Mouse (Mus musculus) hematopoietic stem cell, adult 5-6 weeks (primary cell): ENCODE measurements at regions not wholly inside any gene's neighbourhood (a gene's known extent, or its start where the extent isn't known, plus 50 kb on each side); places are given as distances from the start of the nearest gene placed in this dataset.

Source experiments
- ATAC-seq, 2 experiments: fragments of 125-278 bp in 1 of 2; replicated peaks in 1 of 2; 2 replicates each; pipeline ENCODE4 v1.8.0; 2016 to 2017; ENCODE audit warnings: inconsistent platforms in 2 of 2, mild to moderate bottlenecking in 2 of 2, moderate number of reproducible peaks in 2 of 2, low read depth in 1 of 2, moderate TSS enrichment in 1 of 2; ENCODE audit not compliant: low FRiP score in 2 of 2, poor library complexity in 2 of 2, severe bottlenecking in 2 of 2, insufficient read depth in 1 of 2, low TSS enrichment in 1 of 2

DNA sequence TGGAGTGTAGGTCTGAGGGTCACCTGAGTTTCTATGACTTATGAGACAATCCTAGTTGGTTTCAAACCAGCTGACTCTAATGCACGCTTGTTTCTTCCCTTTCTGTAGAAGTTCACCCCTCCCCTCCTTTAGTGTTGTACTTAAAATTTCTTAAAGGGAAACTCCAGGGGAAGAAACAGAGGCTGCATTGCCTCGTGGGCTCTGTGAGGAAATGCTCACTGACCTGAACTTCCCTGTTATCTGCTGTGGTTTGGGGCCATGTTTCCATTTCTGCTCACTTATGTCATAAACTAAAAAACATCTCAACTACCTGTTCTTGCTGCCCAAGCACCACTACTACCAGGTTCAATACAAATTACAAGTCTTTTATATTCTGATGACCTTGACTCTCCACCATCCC lies 93.2 kb upstream of the Bmp2 start:
- ATAC-seq, result peak; percentile 90 to 94

DNA sequence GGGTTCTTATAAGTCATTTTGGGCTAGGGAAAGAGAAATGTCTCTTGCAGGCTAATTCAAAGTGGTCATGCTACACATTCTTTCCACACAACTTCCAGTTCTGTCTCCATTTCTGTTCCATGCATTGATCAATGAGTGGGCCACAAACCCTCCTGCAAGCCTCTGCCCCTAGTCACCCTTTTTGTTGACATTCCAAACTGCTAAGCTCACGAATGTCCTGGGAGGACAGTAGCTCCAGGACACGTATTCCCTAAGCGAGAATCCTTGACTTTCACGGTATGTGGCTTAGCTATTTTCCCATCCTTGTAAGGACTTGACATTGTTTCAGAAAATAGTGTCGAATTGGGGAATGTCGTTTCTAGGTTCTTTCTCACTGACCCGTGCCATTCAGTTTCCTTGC lies 91.1 kb upstream of the Bmp2 start:
- ATAC-seq, result no peak

DNA sequence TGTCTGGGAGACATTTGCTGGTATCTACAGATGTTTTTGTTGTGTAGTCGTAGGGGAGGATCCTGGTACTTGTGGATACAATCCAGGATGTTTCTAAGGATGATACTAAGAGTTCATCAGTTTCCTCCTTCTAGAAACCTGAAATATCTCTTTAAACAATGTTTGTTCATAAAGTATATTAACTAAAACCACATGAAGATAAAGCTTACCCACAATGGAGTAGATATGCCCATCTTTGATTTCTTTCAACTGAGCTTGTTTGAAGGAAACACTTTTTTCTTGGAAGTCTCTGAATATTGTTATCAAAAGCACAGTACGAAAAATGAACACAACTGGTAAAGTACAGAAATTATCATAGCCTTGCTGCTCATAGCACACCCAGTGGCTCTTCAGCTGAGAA lies 89.6 kb upstream of the Bmp2 start:
- ATAC-seq, result no peak

DNA sequence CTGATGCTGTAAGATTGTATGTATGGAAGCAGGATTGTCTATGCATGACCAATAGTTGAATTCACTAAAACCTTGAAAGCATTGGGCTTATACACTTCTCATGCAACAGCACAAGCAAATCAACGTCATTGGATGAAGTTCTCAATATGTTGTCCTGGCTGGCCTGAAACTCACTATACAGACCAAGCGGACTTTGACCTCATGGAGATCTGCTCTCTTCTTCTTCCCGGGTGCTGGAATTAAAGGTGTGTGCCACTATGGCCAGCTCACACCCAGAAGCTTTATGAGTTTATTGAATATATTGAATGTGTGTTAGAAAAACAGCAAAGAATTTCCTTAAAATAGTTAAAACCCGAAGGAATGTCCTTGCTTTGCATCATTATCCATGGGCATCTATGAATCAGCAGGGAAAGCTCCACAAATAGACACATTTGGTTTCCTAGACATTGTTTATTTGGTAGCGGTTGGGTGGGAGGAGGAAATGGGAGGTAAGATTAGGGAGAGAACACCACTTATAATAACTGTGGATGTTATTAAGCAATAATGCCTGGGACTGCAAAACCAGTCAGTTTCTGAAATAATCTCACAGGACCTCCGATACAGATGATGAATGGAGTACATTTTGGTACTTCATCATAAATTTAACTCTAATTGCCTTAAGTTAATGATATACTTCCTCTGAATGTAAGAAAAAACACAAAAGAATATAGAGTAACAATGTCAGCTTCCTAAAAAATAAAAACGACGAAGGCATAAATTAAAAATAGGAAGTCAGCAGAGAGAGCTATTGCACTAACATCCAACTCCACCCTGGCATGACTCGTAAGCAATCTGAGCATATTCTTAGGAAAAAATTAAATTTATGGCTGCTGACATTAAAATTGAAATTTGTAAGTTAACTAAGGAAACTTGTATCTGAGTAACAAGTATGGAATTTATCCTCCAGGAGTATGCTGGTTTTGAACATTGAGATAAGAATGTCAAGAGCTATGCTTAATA lies 84.5 kb upstream of the Bmp2 start:
- no peak; a peak in 1 of 4 replicates for ATAC-seq

DNA sequence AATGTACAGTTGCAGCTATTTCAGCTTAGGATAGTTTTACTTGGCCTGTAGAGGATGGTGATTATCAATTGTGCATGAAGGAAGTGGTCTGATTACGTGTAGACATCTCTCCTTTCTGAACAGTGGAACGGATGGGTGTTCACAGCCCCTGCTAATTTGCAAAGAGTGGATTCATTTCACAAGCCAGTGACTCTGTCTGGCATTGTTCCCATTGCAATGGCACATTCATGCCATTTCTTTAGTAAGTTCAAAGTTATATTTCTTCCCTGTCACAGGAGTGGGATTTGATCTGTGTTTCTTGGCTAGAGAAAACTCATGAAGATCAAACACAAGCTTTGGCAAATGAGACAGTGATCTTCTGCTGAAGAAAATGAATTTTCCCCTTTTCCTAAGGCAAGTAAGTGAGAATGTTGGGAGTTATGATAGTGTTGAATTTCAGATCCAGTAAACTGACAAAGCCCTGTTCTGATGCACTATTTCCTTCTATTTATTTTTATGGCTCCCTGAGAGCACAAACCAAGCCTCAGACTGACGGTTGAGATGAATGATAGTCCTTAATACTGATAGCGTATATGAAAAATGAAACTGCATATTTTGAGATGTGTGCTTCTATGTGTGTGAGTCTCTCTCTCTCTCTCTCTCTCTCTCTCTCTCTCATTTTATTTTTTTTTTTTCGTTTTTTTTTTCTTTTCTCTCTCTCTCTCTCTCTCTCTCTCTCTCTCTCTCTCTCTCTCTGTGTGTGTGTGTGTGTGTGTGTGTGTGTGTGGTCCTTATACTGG lies 78.8 kb upstream of the Bmp2 start:
- ATAC-seq, result no peak; a peak in 1 of 4 replicates

GRCm38 (mm10) chr2:133474174-133474573 lies 77.8 kb upstream of the Bmp2 start:
- peak in 1 of 2 experiments; percentile 6; a peak in 1 of 4 replicates for ATAC-seq

DNA sequence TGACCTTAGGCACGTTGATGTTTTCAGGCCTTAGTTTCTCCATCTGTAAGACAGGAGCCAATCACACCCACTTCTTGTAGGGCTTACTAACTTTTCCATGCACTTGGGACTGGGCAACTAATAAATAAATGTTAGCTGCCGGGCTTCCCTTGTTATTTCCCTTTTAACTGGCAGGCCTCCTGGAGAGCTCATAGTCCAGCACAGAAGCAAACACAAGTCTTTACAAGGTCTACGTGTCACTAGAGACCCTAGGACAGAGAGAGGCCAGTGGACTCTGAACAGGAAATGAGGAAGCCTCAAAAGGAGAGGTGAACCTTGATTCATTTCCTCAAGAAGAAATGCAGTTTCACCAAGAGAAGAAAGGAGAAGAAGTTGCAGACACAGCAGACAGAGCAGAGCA lies 71.1 kb upstream of the Bmp2 start:
- no peak for ATAC-seq

- ATAC-seq, result no peak
Observed at GRCm38 (mm10) chr2:133481305-133481704, 70.7 kb upstream of the Bmp2 start.

- ATAC-seq, result no peak
Observed at GRCm38 (mm10) chr2:133481785-133482184, 70.2 kb upstream of the Bmp2 start.

DNA sequence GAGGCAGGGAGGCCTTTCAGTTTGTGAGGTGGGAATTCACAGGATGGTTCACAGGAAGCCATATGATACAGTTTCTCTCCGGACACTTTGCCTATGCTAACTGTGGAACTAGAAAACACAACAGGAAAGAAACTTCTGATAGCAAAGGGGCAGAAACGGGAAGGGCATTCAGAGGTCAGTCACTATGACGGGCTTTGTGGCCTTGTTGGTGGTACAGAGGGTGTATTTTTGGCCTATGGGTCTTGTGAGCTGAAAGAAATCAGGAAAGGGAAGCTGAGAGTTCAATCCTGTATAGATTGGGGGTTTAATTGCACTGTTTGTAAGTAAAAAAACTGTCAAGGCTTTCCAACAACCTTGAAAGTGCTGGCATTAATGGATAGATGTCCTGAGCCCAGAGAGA lies 56.5 kb upstream of the Bmp2 start:
- ATAC-seq, result peak; percentile 40 to 57; a peak in 3 of 4 replicates

DNA sequence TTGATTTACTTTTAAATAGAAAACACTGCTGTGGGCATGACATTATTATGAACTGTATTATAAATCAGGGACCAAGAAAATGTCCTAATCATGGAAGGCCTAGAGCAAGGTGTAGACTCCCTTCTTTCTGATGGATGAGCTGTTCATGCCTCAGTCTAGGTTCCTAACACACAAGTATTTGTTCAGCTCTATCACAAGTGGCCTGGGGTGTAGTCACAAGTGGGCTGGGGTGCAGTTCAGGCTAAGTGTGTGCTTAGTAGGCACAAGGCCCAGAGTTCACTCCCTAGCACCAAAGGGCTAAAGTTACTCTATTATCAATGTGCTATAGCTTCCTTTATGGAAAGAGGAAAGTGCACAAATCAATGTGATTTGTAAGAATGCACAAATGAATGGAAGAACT lies 55.6 kb upstream of the Bmp2 start:
- no peak for ATAC-seq

DNA sequence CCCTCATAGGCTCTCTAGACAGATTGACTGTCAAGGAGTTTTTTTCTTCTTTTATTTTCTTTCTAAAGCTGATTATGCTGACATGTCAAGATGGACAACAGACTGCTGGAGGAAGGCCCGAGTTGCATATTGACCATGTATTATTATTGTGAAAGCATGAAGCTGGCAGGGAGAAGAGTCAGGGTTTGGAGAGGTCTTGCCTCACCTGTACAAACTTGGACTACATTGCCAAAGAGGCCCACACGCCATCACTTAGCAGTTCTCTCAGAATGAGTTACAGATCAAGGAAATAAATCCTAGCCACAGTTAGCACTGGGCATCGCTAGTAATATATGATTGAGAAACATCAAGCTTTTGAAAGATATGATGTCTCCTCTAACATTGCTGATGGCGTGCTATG lies 54.9 kb upstream of the Bmp2 start:
- no peak for ATAC-seq

DNA sequence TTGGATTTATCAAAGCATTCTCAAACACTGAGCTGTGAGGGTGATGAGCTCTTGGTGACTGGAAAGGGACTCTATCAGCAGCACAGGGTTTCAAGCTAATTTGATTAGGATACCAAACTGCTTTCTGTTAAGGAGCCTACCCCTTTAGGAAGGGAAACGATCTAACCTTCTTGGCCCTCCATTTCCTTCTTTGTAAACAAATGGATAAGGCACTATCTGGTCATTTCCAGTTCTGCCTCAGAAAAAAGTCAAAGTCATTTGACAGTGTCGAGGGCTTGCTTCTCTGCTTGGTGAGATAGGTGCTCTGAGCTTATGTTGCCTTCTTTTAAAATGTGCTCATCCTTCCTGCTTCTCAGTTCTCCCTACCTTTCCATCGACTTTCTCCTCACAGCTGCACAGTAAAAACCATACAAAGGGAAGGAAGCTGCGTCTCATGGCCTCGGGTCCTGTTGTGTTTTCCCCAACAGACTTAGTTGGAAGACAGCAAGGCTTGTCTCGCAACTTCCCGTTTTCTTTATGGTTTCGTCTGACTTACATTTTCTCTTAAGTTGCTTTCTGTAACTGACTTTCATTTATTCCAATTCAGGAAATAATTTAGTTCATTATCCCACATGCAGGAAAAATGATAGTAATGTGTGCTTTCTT lies 54.3 kb upstream of the Bmp2 start:
- peak; percentile 42 to 71 for ATAC-seq

DNA sequence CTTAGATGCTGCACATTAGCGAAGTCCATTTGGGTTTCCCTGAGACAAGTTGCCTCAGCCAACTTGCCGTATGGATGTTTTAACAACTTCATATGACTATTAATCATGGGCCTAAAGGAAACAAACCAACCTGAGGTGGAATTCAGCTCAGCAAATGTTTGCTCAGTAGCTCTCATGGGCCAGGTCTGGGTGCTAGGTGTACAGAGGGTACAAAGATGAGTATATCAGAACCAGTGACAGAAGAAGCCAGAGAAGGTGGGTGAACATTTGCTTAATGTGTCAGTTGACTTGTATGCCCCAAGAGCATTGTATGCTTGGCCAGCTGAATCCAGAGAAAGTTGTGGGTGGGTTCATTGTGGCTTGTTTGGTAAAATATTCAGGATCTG lies 53.8 kb upstream of the Bmp2 start:
- ATAC-seq, result no peak

DNA sequence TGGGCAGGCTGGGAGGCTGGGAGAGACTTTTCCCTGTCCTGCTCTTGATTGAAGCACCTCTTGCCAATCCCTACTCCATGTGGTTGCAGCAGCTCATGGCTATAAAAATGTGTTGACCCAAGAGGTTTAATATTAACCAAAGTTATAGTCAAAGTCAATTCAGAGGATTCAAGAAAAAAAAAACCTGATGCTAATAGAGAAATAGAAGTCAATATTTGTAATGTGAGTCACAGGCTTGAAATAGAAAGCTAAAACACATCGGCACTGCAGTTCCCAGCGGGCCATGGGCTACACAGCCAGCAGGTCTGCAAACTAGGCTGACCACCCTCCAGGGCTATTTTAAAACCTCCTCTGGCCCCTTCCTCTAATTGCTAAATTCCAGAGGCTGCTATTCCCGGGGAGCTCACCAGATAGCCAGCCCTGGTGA lies 53.2 kb upstream of the Bmp2 start:
- ATAC-seq, result no peak

DNA sequence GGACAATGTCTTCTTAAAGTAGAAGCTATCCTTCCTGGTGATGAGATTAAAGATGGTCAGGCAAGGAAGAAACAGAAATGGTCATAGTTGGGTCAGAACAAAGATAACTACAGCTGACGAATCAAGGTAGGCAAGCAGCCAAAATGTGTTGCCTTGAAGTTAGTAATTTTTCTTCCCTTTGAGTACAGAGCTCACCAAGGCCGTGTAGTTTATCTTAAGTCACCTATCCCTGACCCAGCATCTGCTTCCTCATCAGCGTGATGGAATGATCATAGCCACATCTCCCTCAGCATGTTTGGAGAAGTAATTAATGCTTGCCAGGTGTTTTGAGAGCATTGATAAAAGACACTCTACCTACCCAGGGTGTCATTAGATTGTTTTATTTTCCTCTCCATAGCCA lies 52.1 kb upstream of the Bmp2 start:
- ATAC-seq, result no peak
